Mouse (Mus musculus): ENCODE measurements at regions not wholly inside any gene's neighbourhood (a gene's known extent, or its start where the extent isn't known, plus 50 kb on each side); places are given as distances from the start of the nearest gene placed in this dataset.

- no peak for TF ChIP-seq CTCF (conservative IDR thresholded peaks at IDR 0.05; ENCODE audit: insufficient read depth, insufficient read length, low read depth, low read length)
- no peak for TF ChIP-seq POLR2A (IDR thresholded peaks at IDR 0.05; ENCODE audit: low read depth, low read length)
These were observed 340.0 kb downstream of the Gm9195 start for GRCm38 (mm10) chr14:72151676-72152075.
